Mouse (Mus musculus) megakaryocyte, embryonic 14.5 days (primary cell): ENCODE measurements around the gene Smok3a. TPM values are rescaled to one million over a fixed set of nuclear protein-coding genes. Genes with fewer than 3 reads are reported as not detected.
"Not testable (repeated sequence)": the region's sequence is repeated elsewhere in the genome, so short reads cannot be mapped to it uniquely, and the experiment has no call there.

Source experiments
- H3K27me3 ChIP-seq: replicated peaks from 2 replicates; pipeline ENCODE3; 2012; ENCODE audit warnings: inconsistent platforms
- H3K36me3 ChIP-seq: replicated peaks from 2 replicates; pipeline ENCODE3; 2012; ENCODE audit warnings: low read length, inconsistent platforms, mixed read lengths
- H3K4me1 ChIP-seq: 2 replicates; pipeline ENCODE4 v1.6.1; 2012; ENCODE audit warnings: inconsistent platforms
- H3K4me3 ChIP-seq: replicated peaks from 2 replicates; pipeline ENCODE3; 2012; ENCODE audit warnings: moderate library complexity, mild to moderate bottlenecking, inconsistent platforms
- H3K9me3 ChIP-seq: 2 replicates; pipeline ENCODE4 v1.6.1; 2012; ENCODE audit warnings: inconsistent platforms
- FLI1 ChIP-seq: IDR thresholded peaks from 2 replicates; pipeline ENCODE4 v1.6.1; 2012; ENCODE audit warnings: low read length, inconsistent platforms, mixed read lengths
- GATA1 ChIP-seq: IDR thresholded peaks from 3 replicates; pipeline ENCODE4 v1.6.1; 2012; ENCODE audit warnings: mixed read lengths, low read length, inconsistent platforms, borderline replicate concordance
- polyA plus RNA-seq: library from polyadenylated mRNA; stranded (reverse); fragments of >175 nt; gene quantifications from 2 replicates; pipeline ENCODE4 v1.2.3, GENCODE M21; 2012; ENCODE audit warnings: low replicate concordance; ENCODE audit not compliant: insufficient read depth

The Smok3a gene
- polyA plus RNA-seq, 1 experiment = not detected

- H3K4me3 ChIP-seq = no peak overlapping the region
- H3K36me3 ChIP-seq = no peaks in the 10 kb centered on the region
- peaks cover 3% of the 10 kb centered on the region for H3K27me3 ChIP-seq
- H3K9me3 ChIP-seq = no peaks in the 10 kb centered on the region
- H3K4me1 ChIP-seq = no peaks in the 10 kb centered on the region
- TF ChIP-seq GATA1 (no peak), FLI1 (no peak)
Measured at GRCm38 (mm10) chr5:138016530-138016929, 4.5 kb upstream of the Smok3a start.

GRCm38 (mm10) chr5:138016997-138017396 lies 4.1 kb upstream of the Smok3a start:
- Histone ChIP-seq H3K9me3 (no peaks in the 10 kb centered on the region), H3K27me3 (peaks cover 3% of the 10 kb centered on the region), H3K4me1 (no peaks in the 10 kb centered on the region), H3K4me3 (no peak overlapping the region), H3K36me3 (no peaks in the 10 kb centered on the region)
- no peak for TF ChIP-seq GATA1
- TF ChIP-seq FLI1 = no peak

GRCm38 (mm10) chr5:138019577-138019976 lies 1.5 kb upstream of the Smok3a start:
- H3K27me3 ChIP-seq, H3K9me3 ChIP-seq, H3K36me3 ChIP-seq, H3K4me3 ChIP-seq, H3K4me1 ChIP-seq: not testable (repeated sequence)

GRCm38 (mm10) chr5:138052894-138053293 lies 31.8 kb downstream of the Smok3a start, which contains the start of gene Smok3c:
Gene Smok3c (plus strand): TSS chr5:138053194.
- H3K4me1 ChIP-seq, H3K27me3 ChIP-seq, H3K36me3 ChIP-seq: not testable (repeated sequence)

GRCm38 (mm10) chr5:138073803-138074202 lies 52.7 kb downstream of the Smok3a start:
- no peaks in the 10 kb centered on the region for H3K36me3 ChIP-seq
- H3K4me1 ChIP-seq = no peaks in the 10 kb centered on the region
- H3K4me3 ChIP-seq = no peak overlapping the region
- H3K9me3 ChIP-seq = peaks cover 11% of the 10 kb centered on the region
- no peak for TF ChIP-seq GATA1
- TF ChIP-seq FLI1 = no peak
- peaks cover 3% of the 10 kb centered on the region for H3K27me3 ChIP-seq

More at GRCm38 (mm10) chr5:138052894-138053293, 31.8 kb downstream of the Smok3a start, which contains the start of gene Smok3c:
- H3K4me3 ChIP-seq, H3K9me3 ChIP-seq: not testable (repeated sequence)

GRCm38 (mm10) chr5:138075684-138076083 lies 54.6 kb downstream of the Smok3a start:
- Histone ChIP-seq H3K9me3 (peaks cover 11% of the 10 kb centered on the region), H3K4me3 (no peak overlapping the region), H3K4me1 (no peaks in the 10 kb centered on the region), H3K36me3 (no peaks in the 10 kb centered on the region), H3K27me3 (peaks cover 3% of the 10 kb centered on the region)
- no peak for TF ChIP-seq GATA1
- no peak for TF ChIP-seq FLI1

GRCm38 (mm10) chr5:138076148-138076547 lies 55.1 kb downstream of the Smok3a start:
- Histone ChIP-seq H3K4me1 (no peaks in the 10 kb centered on the region), H3K9me3 (peaks cover 11% of the 10 kb centered on the region), H3K4me3 (no peak overlapping the region), H3K27me3 (peaks cover 3% of the 10 kb centered on the region), H3K36me3 (no peaks in the 10 kb centered on the region)
- no peak for TF ChIP-seq FLI1
- TF ChIP-seq GATA1 = no peak

GRCm38 (mm10) chr5:138080456-138080855 lies 59.4 kb downstream of the Smok3a start:
- H3K4me1 ChIP-seq = no peaks in the 10 kb centered on the region; the same call in 1 of the 2 replicates
- no peak overlapping the region for H3K4me3 ChIP-seq
- no peak for TF ChIP-seq GATA1
- peaks cover 15% of the 10 kb centered on the region for H3K9me3 ChIP-seq
- peaks cover 2% of the 10 kb centered on the region for H3K27me3 ChIP-seq
- no peaks in the 10 kb centered on the region for H3K36me3 ChIP-seq

GRCm38 (mm10) chr5:138081446-138081845 lies 60.4 kb downstream of the Smok3a start:
- TF ChIP-seq FLI1 = no peak
- TF ChIP-seq GATA1 = no peak
- H3K4me3 ChIP-seq = no peak overlapping the region

GRCm38 (mm10) chr5:138083318-138083900 lies 62.3 kb downstream of the Smok3a start:
- Histone ChIP-seq H3K27me3 (no peaks in the 10 kb centered on the region), H3K9me3 (peaks cover 7% of the 10 kb centered on the region), H3K36me3 (peaks cover 11% of the 10 kb centered on the region), H3K4me1 (peaks cover 22% of the 10 kb centered on the region), H3K4me3 (no peak overlapping the region)
- TF ChIP-seq FLI1 (no peak), GATA1 (no peak)

More at GRCm38 (mm10) chr5:138081446-138081845, 60.4 kb downstream of the Smok3a start:
- Histone ChIP-seq H3K4me1 (peaks cover 8% of the 10 kb centered on the region; the same call in 1 of the 2 replicates), H3K9me3 (peaks cover 15% of the 10 kb centered on the region), H3K27me3 (peaks cover 1% of the 10 kb centered on the region), H3K36me3 (no peaks in the 10 kb centered on the region)

GRCm38 (mm10) chr5:138083936-138084335 lies 62.9 kb downstream of the Smok3a start:
- Histone ChIP-seq H3K36me3 (peaks cover 14% of the 10 kb centered on the region), H3K4me3 (no peak overlapping the region), H3K27me3 (no peaks in the 10 kb centered on the region), H3K4me1 (peaks cover 26% of the 10 kb centered on the region), H3K9me3 (0 out of 2 replicates have a peak, but pooled peaks cover 4% of the 10 kb centered on the region)
- TF ChIP-seq GATA1 (no peak), FLI1 (no peak)

Other genes starting within 250 kb of the Smok3a start
- gene Ppp1r35, start 242.4 kb upstream of the Smok3a start, polyA plus RNA-seq = 104 and 105 TPM in 2 replicates
- 88.7 and 584 TPM in 2 replicates for gene Mepce, start 233.6 kb upstream of the Smok3a start, polyA plus RNA-seq
- gene Zcwpw1, start 233.5 kb upstream of the Smok3a start, polyA plus RNA-seq = 0.70 TPM in 1 of 2 replicates, not detected in the other
- gene Pilra, start 185.0 kb upstream of the Smok3a start, polyA plus RNA-seq = 1.1 TPM in 1 of 2 replicates, not detected in the other
- gene Pilrb1, start 163.2 kb upstream of the Smok3a start, polyA plus RNA-seq = not detected in 2 replicates
- gene Pilrb2, start 149.4 kb upstream of the Smok3a start, polyA plus RNA-seq = 0.83 TPM in 1 of 2 replicates, not detected in the other
- not detected in 2 replicates for gene Cyp3a13, start 99.6 kb upstream of the Smok3a start, polyA plus RNA-seq
- 0.68 TPM in 1 of 2 replicates, not detected in the other for gene Gjc3, start 58.2 kb upstream of the Smok3a start, polyA plus RNA-seq
- gene Azgp1, start 39.7 kb upstream of the Smok3a start, polyA plus RNA-seq = not detected in 2 replicates
- 0.06 TPM in 1 of 2 replicates, not detected in the other for gene Smok3b, start 168 bp downstream of the Smok3a start, polyA plus RNA-seq
- gene Smok3c, start 31.9 kb downstream of the Smok3a start, polyA plus RNA-seq = not detected in 2 replicates
- 0.38 TPM in 1 of 2 replicates, not detected in the other for gene Zkscan1, start 63.8 kb downstream of the Smok3a start, polyA plus RNA-seq
- gene Zscan21, start 95.6 kb downstream of the Smok3a start, polyA plus RNA-seq = 0.86 TPM in 1 of 2 replicates, not detected in the other
- gene Zfp113, start 134.5 kb downstream of the Smok3a start, polyA plus RNA-seq = 0.13 TPM in 1 of 2 replicates, not detected in the other
- gene Cops6, start 139.8 kb downstream of the Smok3a start, polyA plus RNA-seq = 18.0 and 85.5 TPM in 2 replicates
- gene Ap4m1, start 150.7 kb downstream of the Smok3a start, polyA plus RNA-seq = 5.5 and 7.4 TPM in 2 replicates
- 6.7 and 10.6 TPM in 2 replicates for gene Mcm7, start 151.2 kb downstream of the Smok3a start, polyA plus RNA-seq
- 21.9 and 50.3 TPM in 2 replicates for gene Taf6, start 166.2 kb downstream of the Smok3a start, polyA plus RNA-seq
- gene Cnpy4, start 166.2 kb downstream of the Smok3a start, polyA plus RNA-seq = 1.8 and 2.1 TPM in 2 replicates
- 3.8 TPM in 1 of 2 replicates, not detected in the other for gene Mblac1, start 173.1 kb downstream of the Smok3a start, polyA plus RNA-seq
- gene Nxpe5, start 204.6 kb downstream of the Smok3a start, polyA plus RNA-seq = 0.40 TPM in 1 of 2 replicates, not detected in the other
- 61.6 and 131 TPM in 2 replicates for gene Lamtor4, start 234.2 kb downstream of the Smok3a start, polyA plus RNA-seq
- gene BC037034, start 242.8 kb downstream of the Smok3a start, polyA plus RNA-seq = 49.9 and 62.5 TPM in 2 replicates